Mouse (Mus musculus): ENCODE data around the gene Zfpm1. TPM values are rescaled to one million over a fixed set of nuclear protein-coding genes. Genes with fewer than 3 reads are reported as not detected.

The Zfpm1 gene
- polyA plus RNA-seq, 1 experiment from 2014 or later, result 5.7 TPM

- no peaks in the 10 kb centered on the region for H3K9me3 ChIP-seq (ENCODE audit: low read length)
- no peak for DNase-seq
- peaks cover 88% of the 10 kb centered on the region for H3K4me1 ChIP-seq (ENCODE audit: insufficient read depth)
- peak overlapping the region; percentile 23; the same call in 1 of the 2 replicates for H3K4me2 ChIP-seq (ENCODE audit: low read depth, low read length)
- WGBS (ENCODE audit: insufficient replicate concordance), result 55% methylated on average over 16 of the region's 16 CpGs
- ATAC-seq, result no peak
- H3K9ac ChIP-seq (replicated peaks), result no peak overlapping the region
- TF ChIP-seq EP300 (IDR thresholded peaks at IDR 0.05; ENCODE audit: low read depth) (no peak), CTCF (IDR thresholded peaks at IDR 0.05; ENCODE audit: low read depth) (no peak)
- peak overlapping the region; percentile 29; the same call in 1 of the 2 replicates for H3K27ac ChIP-seq (ENCODE audit: low read depth)
- H3K36me3 ChIP-seq (replicated peaks; ENCODE audit: insufficient read depth, low read length), result peaks cover 20% of the 10 kb centered on the region
- H3K27me3 ChIP-seq (ENCODE audit: insufficient read depth, low read length), result no peaks in the 10 kb centered on the region
- H3K4me3 ChIP-seq (ENCODE audit: low read depth, low read length), result no peak overlapping the region
Observed at GRCm38 (mm10) chr8:122299581-122300254, 17.8 kb downstream of the Zfpm1 start.

GRCm38 (mm10) chr8:122301081-122301480 lies 19.1 kb downstream of the Zfpm1 start:
- peaks cover 88% of the 10 kb centered on the region for H3K4me1 ChIP-seq (ENCODE audit: insufficient read depth)

GRCm38 (mm10) chr8:122301866-122302265 lies 19.9 kb downstream of the Zfpm1 start:
- H3K4me1 ChIP-seq (ENCODE audit: insufficient read depth), result peaks cover 88% of the 10 kb centered on the region
- H3K4me3 ChIP-seq (ENCODE audit: low read depth, low read length), result no peak overlapping the region
- H3K27ac ChIP-seq (ENCODE audit: low read depth), result 0 out of 2 replicates have a peak overlapping the region, but pooled peaks have one; percentile 18
- peaks cover 40% of the 10 kb centered on the region for H3K36me3 ChIP-seq (replicated peaks; ENCODE audit: insufficient read depth, low read length)
- peak; percentile 26; the same call in 1 of the 2 replicates for TF ChIP-seq EP300 (IDR thresholded peaks at IDR 0.05; ENCODE audit: low read depth)
- no peak for TF ChIP-seq CTCF (IDR thresholded peaks at IDR 0.05; ENCODE audit: low read depth)
- DNase-seq (no peak), ATAC-seq (peak; percentile 46)
- no peaks in the 10 kb centered on the region for H3K27me3 ChIP-seq (ENCODE audit: insufficient read depth, low read length)
- 48% methylated on average over 5 of the region's 5 CpGs for WGBS (ENCODE audit: insufficient replicate concordance)
- no peak overlapping the region for H3K9ac ChIP-seq (replicated peaks)
- H3K4me2 ChIP-seq (ENCODE audit: low read depth, low read length), result no peak overlapping the region
- H3K9me3 ChIP-seq (ENCODE audit: low read length), result no peaks in the 10 kb centered on the region

More at GRCm38 (mm10) chr8:122301081-122301480, 19.1 kb downstream of the Zfpm1 start:
- Histone ChIP-seq H3K36me3 (replicated peaks; ENCODE audit: insufficient read depth, low read length) (peaks cover 32% of the 10 kb centered on the region), H3K4me3 (ENCODE audit: low read depth, low read length) (no peak overlapping the region), H3K9me3 (ENCODE audit: low read length) (no peaks in the 10 kb centered on the region), H3K9ac (replicated peaks) (no peak overlapping the region; the same call in 1 of the 2 replicates), H3K27ac (ENCODE audit: low read depth) (no peak overlapping the region), H3K4me2 (ENCODE audit: low read depth, low read length) (0 out of 2 replicates have a peak overlapping the region, but pooled peaks have one; percentile 13), H3K27me3 (ENCODE audit: insufficient read depth, low read length) (no peaks in the 10 kb centered on the region)
- TF ChIP-seq CTCF (IDR thresholded peaks at IDR 0.05; ENCODE audit: low read depth) (no peak), EP300 (IDR thresholded peaks at IDR 0.05; ENCODE audit: low read depth) (no peak)
- ATAC-seq (no peak), DNase-seq (no peak)
- WGBS (ENCODE audit: insufficient replicate concordance), result 78% methylated on average over 13 of the region's 13 CpGs

- Histone ChIP-seq H3K4me3 (ENCODE audit: low read depth, low read length) (no peak overlapping the region), H3K9me3 (ENCODE audit: low read length) (no peaks in the 10 kb centered on the region), H3K27me3 (ENCODE audit: insufficient read depth, low read length) (no peaks in the 10 kb centered on the region), H3K4me2 (ENCODE audit: low read depth, low read length) (no peak overlapping the region), H3K9ac (replicated peaks) (no peak overlapping the region), H3K4me1 (ENCODE audit: insufficient read depth) (peaks cover 90% of the 10 kb centered on the region), H3K27ac (ENCODE audit: low read depth) (no peak overlapping the region), H3K36me3 (replicated peaks; ENCODE audit: insufficient read depth, low read length) (peaks cover 56% of the 10 kb centered on the region)
- no peak for DNase-seq
- WGBS (ENCODE audit: insufficient replicate concordance), result 52% methylated on average over 6 of the region's 6 CpGs
- no peak for TF ChIP-seq EP300 (IDR thresholded peaks at IDR 0.05; ENCODE audit: low read depth)
- TF ChIP-seq CTCF (IDR thresholded peaks at IDR 0.05; ENCODE audit: low read depth), result no peak
- ATAC-seq, result no peak
Observed at GRCm38 (mm10) chr8:122303451-122303850, 21.5 kb downstream of the Zfpm1 start.

GRCm38 (mm10) chr8:122304058-122304457 lies 22.1 kb downstream of the Zfpm1 start:
- H3K4me2 ChIP-seq (ENCODE audit: low read depth, low read length), result 0 out of 2 replicates have a peak overlapping the region, but pooled peaks have one; percentile 9
- H3K9ac ChIP-seq (replicated peaks), result no peak overlapping the region
- peaks cover 56% of the 10 kb centered on the region for H3K36me3 ChIP-seq (replicated peaks; ENCODE audit: insufficient read depth, low read length)
- H3K27ac ChIP-seq (ENCODE audit: low read depth), result no peak overlapping the region
- no peak for TF ChIP-seq CTCF (IDR thresholded peaks at IDR 0.05; ENCODE audit: low read depth)
- no peak for TF ChIP-seq EP300 (IDR thresholded peaks at IDR 0.05; ENCODE audit: low read depth)
- WGBS (ENCODE audit: insufficient replicate concordance), result 8% methylated on average over 3 of the region's 3 CpGs
- H3K4me1 ChIP-seq (ENCODE audit: insufficient read depth), result peaks cover 90% of the 10 kb centered on the region
- H3K27me3 ChIP-seq (ENCODE audit: insufficient read depth, low read length), result no peaks in the 10 kb centered on the region
- no peaks in the 10 kb centered on the region for H3K9me3 ChIP-seq (ENCODE audit: low read length)
- DNase-seq, result peak; percentile 64
- no peak for ATAC-seq
- no peak overlapping the region for H3K4me3 ChIP-seq (ENCODE audit: low read depth, low read length)

GRCm38 (mm10) chr8:122306660-122307399 lies 24.9 kb downstream of the Zfpm1 start:
- H3K27ac ChIP-seq (ENCODE audit: low read depth), result peak overlapping the region; percentile 83
- peaks cover 72% of the 10 kb centered on the region for H3K36me3 ChIP-seq (replicated peaks; ENCODE audit: insufficient read depth, low read length)
- ATAC-seq (peak; percentile 72), DNase-seq (peak; percentile 77)
- no peaks in the 10 kb centered on the region for H3K9me3 ChIP-seq (ENCODE audit: low read length)
- H3K27me3 ChIP-seq (ENCODE audit: insufficient read depth, low read length), result no peaks in the 10 kb centered on the region
- peak overlapping the region; percentile 63 for H3K4me2 ChIP-seq (ENCODE audit: low read depth, low read length)
- TF ChIP-seq EP300 (IDR thresholded peaks at IDR 0.05; ENCODE audit: low read depth) (peak; percentile 54; the same call in 1 of the 2 replicates), CTCF (IDR thresholded peaks at IDR 0.05; ENCODE audit: low read depth) (no peak)
- peak overlapping the region; percentile 59 for H3K9ac ChIP-seq (replicated peaks)
- peaks cover 96% of the 10 kb centered on the region for H3K4me1 ChIP-seq (ENCODE audit: insufficient read depth)
- WGBS (ENCODE audit: insufficient replicate concordance), result 43% methylated on average over 26 of the region's 26 CpGs
- H3K4me3 ChIP-seq (ENCODE audit: low read depth, low read length), result no peak overlapping the region
